Mouse (Mus musculus): Measurements from ENCODE around the gene Mb21d2.

- TF ChIP-seq CTCF (IDR thresholded peaks at IDR 0.05; ENCODE audit: low read depth, low read length) (no peak), EP300 (IDR thresholded peaks at IDR 0.05; ENCODE audit: insufficient read depth, low read depth, low read length) (no peak), POLR2A (IDR thresholded peaks at IDR 0.05; ENCODE audit: insufficient read depth, low read length) (no peak)
Observed at GRCm38 (mm10) chr16:28927381-28927780, 2.1 kb downstream of the Mb21d2 start.
